Mouse (Mus musculus) erythroblast, embryonic 14.5 days (primary cell): Measurements from ENCODE around the gene Glod4. TPM values are rescaled to one million over a fixed set of nuclear protein-coding genes. Genes with fewer than 3 reads are reported as not detected.

Experiments
- H3K27me3 ChIP-seq: 2 replicates; pipeline ENCODE4 v1.6.1; 2012; ENCODE audit warnings: inconsistent platforms; ENCODE audit not compliant: control insufficient read depth
- H3K36me3 ChIP-seq: 2 replicates; pipeline ENCODE4 v1.6.1; 2012; ENCODE audit warnings: mild to moderate bottlenecking, inconsistent platforms; ENCODE audit not compliant: control insufficient read depth
- H3K4me1 ChIP-seq: 2 replicates; pipeline ENCODE4 v1.6.1; 2012; ENCODE audit warnings: inconsistent platforms; ENCODE audit not compliant: control insufficient read depth
- H3K4me3 ChIP-seq: replicated peaks from 2 replicates; pipeline ENCODE3; 2012; ENCODE audit warnings: moderate library complexity, mild to moderate bottlenecking, inconsistent platforms
- H3K9me3 ChIP-seq: 2 replicates; pipeline ENCODE4 v1.6.1; 2012; ENCODE audit warnings: low read length, inconsistent platforms, mixed read lengths; ENCODE audit not compliant: control insufficient read depth
- GATA1 ChIP-seq: IDR thresholded peaks from 2 replicates; pipeline ENCODE4 v1.6.1; 2012; ENCODE audit warnings: low read length, inconsistent platforms, mixed read lengths
- TAL1 ChIP-seq: IDR thresholded peaks from 3 replicates; pipeline ENCODE4 v1.6.1; 2012; ENCODE audit warnings: low read length, inconsistent platforms, mixed read lengths
- polyA plus RNA-seq: library from polyadenylated mRNA; stranded (reverse); fragments of >175 nt; gene quantifications from 2 replicates; pipeline ENCODE4 v1.2.3, GENCODE M21; 2012

The Glod4 gene
- polyA plus RNA-seq, 1 experiment, result 0.16 TPM

DNA sequence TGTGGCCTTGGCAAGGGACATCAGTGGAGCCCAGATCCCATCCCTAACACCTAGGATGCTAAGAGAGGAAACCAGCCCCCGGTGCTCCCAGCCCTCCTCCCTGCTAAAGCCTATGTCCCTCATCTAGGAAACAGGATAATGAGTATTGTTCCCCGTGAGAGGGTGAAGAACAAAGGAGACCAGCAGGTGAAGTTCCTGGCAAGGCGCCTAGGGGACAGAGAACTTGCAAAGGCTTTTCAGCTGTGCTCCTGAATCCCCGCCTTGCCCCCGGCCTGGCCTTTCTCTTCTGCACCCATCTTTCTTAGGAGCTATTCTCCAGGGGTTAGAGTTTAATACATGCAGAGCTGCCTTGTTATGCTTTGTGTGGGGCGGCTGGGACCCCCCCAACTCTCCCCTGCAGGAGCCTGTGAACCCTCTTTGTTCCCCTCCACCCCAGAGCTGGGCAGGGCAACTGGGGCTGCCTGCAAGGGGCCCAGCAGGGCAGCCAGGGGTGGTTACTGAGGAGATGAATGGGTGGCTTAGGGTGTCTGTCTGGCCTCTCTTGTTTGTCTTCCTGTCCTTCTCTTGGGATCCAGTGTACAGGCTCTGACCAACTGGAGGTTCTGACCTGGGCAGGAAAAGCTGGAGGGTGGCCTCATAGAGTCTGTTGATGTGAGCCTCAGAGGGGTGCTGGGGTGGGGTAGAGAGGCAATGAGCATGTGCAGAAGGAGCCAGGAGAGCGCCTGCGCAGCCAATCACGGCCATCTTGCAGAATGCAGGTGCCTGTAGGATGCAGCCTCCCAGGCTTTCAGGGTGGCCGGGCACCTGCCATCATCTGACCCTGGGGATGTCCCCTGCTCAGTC lies 16.9 kb upstream of the Glod4 start:
- Histone ChIP-seq H3K36me3 (no peaks in the 10 kb centered on the region), H3K4me1 (no peaks in the 10 kb centered on the region), H3K27me3 (no peaks in the 10 kb centered on the region), H3K4me3 (no peak overlapping the region), H3K9me3 (no peaks in the 10 kb centered on the region)
- no peak for TF ChIP-seq GATA1
- TF ChIP-seq TAL1, result no peak

- TF ChIP-seq GATA1 (no peak), TAL1 (no peak)
- Histone ChIP-seq H3K36me3 (no peaks in the 10 kb centered on the region; the same call in 1 of the 2 replicates), H3K4me3 (no peak overlapping the region), H3K4me1 (no peaks in the 10 kb centered on the region), H3K27me3 (no peaks in the 10 kb centered on the region), H3K9me3 (no peaks in the 10 kb centered on the region)
Measured at GRCm38 (mm10) chr11:76258511-76258910, 15.0 kb upstream of the Glod4 start.

DNA sequence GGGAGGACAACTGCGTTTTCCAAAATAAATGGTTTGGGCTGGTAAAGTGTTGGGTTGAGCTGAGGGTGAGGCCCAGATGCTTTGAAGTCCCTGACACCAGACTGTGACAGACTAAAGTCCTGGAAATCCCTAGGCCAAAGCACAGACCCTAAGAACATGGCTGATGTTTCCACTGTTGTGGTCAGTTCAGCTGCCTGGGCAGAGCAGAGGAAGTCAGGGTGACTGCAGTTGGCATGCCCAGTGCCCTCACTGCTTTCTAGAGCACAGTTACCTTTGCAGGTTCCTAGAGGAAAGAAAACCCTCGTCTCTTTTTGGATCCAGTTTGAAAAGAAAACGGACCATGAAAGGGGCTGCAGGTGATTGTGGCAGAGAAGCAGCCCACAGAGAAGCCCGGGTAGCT lies 13.9 kb upstream of the Glod4 start:
- Histone ChIP-seq H3K9me3 (no peaks in the 10 kb centered on the region), H3K36me3 (no peaks in the 10 kb centered on the region; the same call in 1 of the 2 replicates), H3K27me3 (no peaks in the 10 kb centered on the region), H3K4me3 (no peak overlapping the region), H3K4me1 (no peaks in the 10 kb centered on the region)
- TF ChIP-seq TAL1 (no peak), GATA1 (no peak)

- Histone ChIP-seq H3K9me3 (no peaks in the 10 kb centered on the region), H3K36me3 (peaks cover 4% of the 10 kb centered on the region), H3K4me3 (no peak overlapping the region), H3K27me3 (no peaks in the 10 kb centered on the region), H3K4me1 (no peaks in the 10 kb centered on the region)
- no peak for TF ChIP-seq TAL1
- no peak for TF ChIP-seq GATA1
Measured at GRCm38 (mm10) chr11:76256129-76256528, 12.6 kb upstream of the Glod4 start.

DNA sequence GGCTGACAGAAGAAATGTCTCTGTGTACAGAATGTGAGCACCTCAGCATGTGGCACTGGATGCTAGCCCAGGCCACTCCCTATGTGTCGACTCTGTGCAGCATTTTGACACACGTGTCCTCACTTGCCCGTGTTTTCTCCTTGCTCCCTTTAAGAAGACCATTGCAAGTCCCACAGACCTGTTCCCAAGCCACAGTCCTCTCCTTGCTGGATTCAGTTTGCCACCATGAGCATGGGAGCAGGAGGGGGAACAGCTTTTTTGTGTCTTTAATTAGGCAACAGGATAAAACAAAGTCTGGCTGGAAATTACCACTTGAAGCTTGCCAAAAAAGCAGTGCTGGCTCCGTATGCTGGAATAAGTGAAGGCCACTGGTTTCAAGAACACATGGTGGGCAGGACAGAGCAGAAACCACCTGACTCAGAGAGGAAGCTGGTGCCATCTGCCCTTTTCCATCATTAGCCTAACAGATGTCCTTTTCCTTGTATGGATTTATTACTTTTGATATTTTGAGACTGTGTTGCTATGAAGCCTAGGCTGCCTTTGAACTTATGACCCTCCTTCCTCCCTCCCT lies 12.0 kb upstream of the Glod4 start:
- no peaks in the 10 kb centered on the region for H3K9me3 ChIP-seq
- H3K27me3 ChIP-seq, result no peaks in the 10 kb centered on the region
- peaks cover 10% of the 10 kb centered on the region for H3K36me3 ChIP-seq
- H3K4me1 ChIP-seq, result no peaks in the 10 kb centered on the region
- TF ChIP-seq TAL1 (no peak), GATA1 (no peak)
- no peak overlapping the region for H3K4me3 ChIP-seq

- Histone ChIP-seq H3K4me1 (no peaks in the 10 kb centered on the region), H3K36me3 (peaks cover 27% of the 10 kb centered on the region), H3K9me3 (no peaks in the 10 kb centered on the region), H3K27me3 (no peaks in the 10 kb centered on the region), H3K4me3 (no peak overlapping the region)
- no peak for TF ChIP-seq TAL1
- TF ChIP-seq GATA1, result no peak
Measured at GRCm38 (mm10) chr11:76253918-76254264, 10.4 kb upstream of the Glod4 start.

- Histone ChIP-seq H3K9me3 (no peaks in the 10 kb centered on the region), H3K4me3 (no peak overlapping the region), H3K4me1 (no peaks in the 10 kb centered on the region), H3K36me3 (peaks cover 32% of the 10 kb centered on the region), H3K27me3 (no peaks in the 10 kb centered on the region)
- no peak for TF ChIP-seq TAL1
- TF ChIP-seq GATA1, result no peak
Measured at GRCm38 (mm10) chr11:76253145-76253917, 9.8 kb upstream of the Glod4 start.

DNA sequence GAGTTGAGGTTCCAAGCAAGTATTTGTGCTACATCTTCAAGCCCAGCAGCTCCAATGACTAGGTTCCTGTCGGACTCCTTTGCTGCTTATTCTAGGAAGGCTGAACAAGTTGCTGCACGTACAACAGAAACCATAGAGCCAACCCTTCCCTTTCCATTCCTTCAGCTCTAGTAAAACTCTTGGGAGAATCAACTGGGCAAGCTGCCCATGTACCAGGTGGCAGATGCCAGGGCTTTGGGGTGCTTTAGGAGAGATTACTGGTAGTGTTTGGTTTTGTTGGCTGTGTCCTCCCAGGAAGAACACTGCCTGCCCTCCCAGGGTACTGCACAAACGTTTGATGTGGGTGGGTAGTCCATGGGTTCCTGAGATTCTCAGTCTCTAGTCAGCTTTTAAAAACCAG lies 8.5 kb upstream of the Glod4 start:
- H3K4me1 ChIP-seq, result no peaks in the 10 kb centered on the region
- H3K9me3 ChIP-seq, result no peaks in the 10 kb centered on the region
- peaks cover 40% of the 10 kb centered on the region for H3K36me3 ChIP-seq
- H3K4me3 ChIP-seq, result no peak overlapping the region
- TF ChIP-seq GATA1, result no peak
- no peak for TF ChIP-seq TAL1
- H3K27me3 ChIP-seq, result no peaks in the 10 kb centered on the region

- no peak overlapping the region for H3K4me3 ChIP-seq
- peaks cover 46% of the 10 kb centered on the region for H3K36me3 ChIP-seq
- no peaks in the 10 kb centered on the region for H3K9me3 ChIP-seq
- no peak for TF ChIP-seq GATA1
- no peak for TF ChIP-seq TAL1
- no peaks in the 10 kb centered on the region for H3K27me3 ChIP-seq
- H3K4me1 ChIP-seq, result peaks cover 26% of the 10 kb centered on the region
Measured at GRCm38 (mm10) chr11:76247239-76247638, 3.7 kb upstream of the Glod4 start.
